Mouse (Mus musculus) testis, adult 10 weeks (tissue): ENCODE measurements around the gene Unc93a. TPM values are rescaled to one million over a fixed set of nuclear protein-coding genes. Genes with fewer than 3 reads are reported as not detected.

ENCODE experiments used
- polyA plus RNA-seq: library from polyadenylated mRNA; stranded (reverse); fragments of 350-450 nt; fragmentation: Illumina TruSeq; extraction: RNeasy Lipid Tissue Mini Kit (QIAGEN cat#74804); gene quantifications from one replicate; pipeline ENCODE4 v1.2.3, GENCODE M21; 2014; ENCODE audit warnings: low read depth, low replicate concordance

The Unc93a gene
- 3.7 TPM for polyA plus RNA-seq

GRCm38 (mm10) chr17:13131710-13132109, at the start of gene Unc93a:
Gene Unc93a (minus strand): TSS chr17:13131810.

DNA sequence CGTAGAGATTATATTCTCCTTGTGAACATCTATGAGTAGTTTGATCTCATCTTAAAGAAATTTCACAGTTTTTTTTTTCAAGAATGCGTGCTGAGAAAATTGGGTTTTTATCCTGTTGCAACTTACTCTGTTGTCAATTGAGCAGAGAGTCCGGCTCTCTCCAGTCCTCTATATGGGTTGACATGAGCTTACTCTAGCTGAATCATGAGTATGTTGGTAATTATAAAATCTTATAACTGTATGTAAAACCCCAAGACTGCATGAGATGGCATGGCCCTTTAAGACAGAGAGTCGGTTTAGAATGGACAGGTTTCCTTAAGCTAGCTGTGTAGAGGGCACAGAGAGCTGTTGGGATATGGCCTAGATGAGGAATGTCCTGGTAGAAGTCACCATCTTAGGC, 70.8 kb downstream of the Unc93a start, which contains the start of gene Tcp10b:
Gene Tcp10b, plus strand, starts transcription at position 301 of the 400 bp plus-strand sequence.

Other genes with a start within 250 kb of the Unc93a start
- 14.2 TPM for gene Pnldc1, start 221.6 kb downstream of the Unc93a start, polyA plus RNA-seq
- 3,358 TPM for gene Tcp1, start 216.1 kb downstream of the Unc93a start, polyA plus RNA-seq
- 47.6 TPM for gene Mrpl18, start 215.5 kb downstream of the Unc93a start, polyA plus RNA-seq
- 3.9 TPM for gene Acat3, start 191.2 kb downstream of the Unc93a start, polyA plus RNA-seq
- 12.9 TPM for gene Acat2, start 171.1 kb downstream of the Unc93a start, polyA plus RNA-seq
- gene Wtap, start 137.6 kb downstream of the Unc93a start, polyA plus RNA-seq, result 40.8 TPM
- gene Sod2, start 125.0 kb downstream of the Unc93a start, polyA plus RNA-seq, result 62.3 TPM
- not detected for gene Gpr31b, start 79.5 kb downstream of the Unc93a start, polyA plus RNA-seq
- 288 TPM for gene Tcp10b, start 70.7 kb downstream of the Unc93a start, polyA plus RNA-seq
- 15.8 TPM for gene Smok2a, start 89.4 kb upstream of the Unc93a start, polyA plus RNA-seq
- gene Smok2b, start 98.4 kb upstream of the Unc93a start, polyA plus RNA-seq, result 13.8 TPM
- gene Tcp10c, start 222.8 kb upstream of the Unc93a start, polyA plus RNA-seq, result 386 TPM